Mouse (Mus musculus) T-helper 17 cell (primary cell): ENCODE data around the gene Rad1.

Experiments
- in situ Hi-C, 2 experiments: fragments of 300-600 bp; cut with MboI, MseI; formaldehyde crosslinking; loops; 1 replicate in 1 of 2; 2 replicates in 1 of 2; pipeline ENCODE4 v1.15.1; 2025; ENCODE audit warnings: high pct_unique_total_duplicates in 2 of 2

Gene Rad1

GRCm38 (mm10) chr15:10485484-10486364 lies at the start of gene Rad1, which contains the start of gene Brix1:
Gene Rad1, plus strand, starts transcription at chr15:10486018.
Gene Brix1, minus strand, starts transcription at chr15:10485947.
- in situ Hi-C loops, result loop anchor here (5.0 to 25.0 kb wide), 3 partner anchors 902 to 1502 kb away; partner anchors contain the start of genes Sub1 (in 2 of the 2) and Lmbrd2 (in 1 of the 2)

GRCm38 (mm10) chr15:10436893-10437292 lies 48.9 kb upstream of the Rad1 start:
- in situ Hi-C loops, result no loop called here

DNA sequence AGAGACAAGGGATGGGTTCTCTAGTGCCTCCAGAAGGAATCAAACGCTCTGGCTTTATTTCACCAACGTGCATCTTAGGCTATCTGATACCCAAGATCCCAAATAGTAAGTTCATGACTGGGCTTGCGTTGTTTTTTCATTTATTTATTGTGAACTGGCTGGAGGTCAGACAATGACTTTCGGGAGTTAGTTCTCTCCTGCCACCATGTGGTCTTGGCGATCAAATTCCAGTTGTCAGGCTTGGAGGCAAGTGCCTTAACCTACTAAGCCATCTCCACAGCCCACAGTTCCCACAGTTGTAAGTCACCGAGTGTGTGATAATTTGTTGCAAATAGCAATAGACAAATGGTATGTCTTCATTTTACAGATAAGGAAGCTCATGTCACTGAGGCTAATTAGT lies 45.9 kb upstream of the Rad1 start:
- in situ Hi-C loops, result no loop called here

GRCm38 (mm10) chr15:10441493-10441892 lies 44.3 kb upstream of the Rad1 start:
- in situ Hi-C loops, result no loop called here

DNA sequence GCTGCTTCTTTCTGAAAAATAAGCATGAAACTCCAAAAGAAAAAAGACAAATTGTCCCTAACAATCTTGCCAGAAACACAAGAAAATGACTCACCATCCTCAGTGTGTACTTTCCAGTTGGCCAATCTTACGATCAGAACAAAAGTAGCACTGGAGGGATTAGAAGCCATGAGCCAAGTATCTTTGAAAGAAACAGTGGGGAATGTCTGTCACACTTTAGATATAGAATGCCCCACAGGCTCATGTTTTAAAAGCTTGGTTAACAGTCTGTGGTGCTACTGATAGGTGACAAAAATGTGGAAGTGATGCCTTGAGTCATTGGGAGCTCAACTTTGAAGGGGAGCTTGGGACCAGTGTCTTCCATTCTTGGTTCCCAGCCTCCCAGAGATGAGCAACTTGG lies 43.5 kb upstream of the Rad1 start:
- in situ Hi-C loops, result no loop called here

DNA sequence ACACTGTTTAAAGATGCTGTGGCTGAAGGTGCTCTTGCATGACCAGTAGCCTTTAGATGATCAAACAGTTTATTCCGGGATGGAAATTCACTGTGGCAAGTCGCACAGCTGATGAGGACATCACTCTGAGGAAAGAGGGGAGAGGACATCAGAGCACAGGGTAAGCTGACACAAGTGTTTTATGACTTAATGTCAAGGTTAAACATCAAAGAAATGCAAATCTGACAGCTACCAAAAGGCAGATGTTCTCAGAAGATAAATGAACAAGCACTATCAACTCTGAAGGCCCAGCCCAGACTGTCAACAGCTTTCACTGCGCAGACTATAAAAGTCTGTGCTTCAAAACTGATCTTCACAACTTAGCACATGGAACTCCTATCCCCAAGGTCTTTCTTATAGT lies 38.7 kb upstream of the Rad1 start:
- in situ Hi-C loops, result no loop called here

GRCm38 (mm10) chr15:10460986-10461385 lies 24.8 kb upstream of the Rad1 start:
- in situ Hi-C loops, result no loop called here

GRCm38 (mm10) chr15:10463555-10463954 lies 22.3 kb upstream of the Rad1 start:
- in situ Hi-C loops, result no loop called here

- in situ Hi-C loops, result no loop called here
These were observed 21.1 kb upstream of the Rad1 start for GRCm38 (mm10) chr15:10464678-10465077.

DNA sequence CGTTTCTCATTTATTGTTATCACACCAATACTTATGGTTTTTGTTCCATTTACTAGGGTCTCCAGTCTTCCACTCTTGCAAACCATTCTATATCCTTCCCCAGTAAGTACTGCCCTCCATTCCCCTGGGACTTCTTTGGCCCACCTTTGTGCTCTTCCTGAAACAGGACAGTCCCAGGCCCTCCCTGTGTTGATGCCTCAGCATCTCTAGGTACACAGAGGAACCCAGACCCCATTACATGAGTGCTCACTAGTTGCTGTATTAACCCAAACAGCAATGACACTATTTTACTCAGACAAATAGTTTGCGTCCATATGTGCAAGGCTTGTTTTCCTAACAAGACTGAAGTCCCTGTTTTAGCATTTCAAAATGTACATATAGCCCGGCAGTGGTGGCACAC lies 17.1 kb upstream of the Rad1 start:
- in situ Hi-C loops, result no loop called here

DNA sequence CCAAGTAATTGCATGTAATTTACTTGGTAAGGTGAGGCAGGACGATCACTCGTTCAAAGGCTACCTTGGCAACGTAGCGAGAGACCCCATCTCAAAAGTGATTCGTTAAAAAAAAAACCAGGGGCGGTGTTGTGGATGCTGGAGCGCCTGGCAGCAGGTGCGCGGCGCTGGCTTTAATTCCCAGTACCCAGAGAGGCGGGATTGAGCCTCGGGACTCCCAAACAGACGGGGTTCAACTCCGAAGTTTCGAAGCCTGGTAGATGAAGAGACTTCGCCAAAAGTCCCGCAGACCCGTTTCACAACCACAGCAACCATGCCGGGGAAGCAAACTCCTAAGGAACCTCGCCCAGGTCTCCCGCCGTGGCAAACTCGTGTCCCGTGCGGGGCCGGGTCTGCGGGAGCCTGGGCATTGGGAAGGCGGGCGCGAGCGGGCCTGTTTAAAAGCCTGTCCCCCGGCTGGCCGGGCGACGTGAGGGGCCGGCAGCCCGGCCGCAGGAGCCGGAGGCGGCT lies 16.1 kb upstream of the Rad1 start:
- in situ Hi-C loops, result no loop called here

DNA sequence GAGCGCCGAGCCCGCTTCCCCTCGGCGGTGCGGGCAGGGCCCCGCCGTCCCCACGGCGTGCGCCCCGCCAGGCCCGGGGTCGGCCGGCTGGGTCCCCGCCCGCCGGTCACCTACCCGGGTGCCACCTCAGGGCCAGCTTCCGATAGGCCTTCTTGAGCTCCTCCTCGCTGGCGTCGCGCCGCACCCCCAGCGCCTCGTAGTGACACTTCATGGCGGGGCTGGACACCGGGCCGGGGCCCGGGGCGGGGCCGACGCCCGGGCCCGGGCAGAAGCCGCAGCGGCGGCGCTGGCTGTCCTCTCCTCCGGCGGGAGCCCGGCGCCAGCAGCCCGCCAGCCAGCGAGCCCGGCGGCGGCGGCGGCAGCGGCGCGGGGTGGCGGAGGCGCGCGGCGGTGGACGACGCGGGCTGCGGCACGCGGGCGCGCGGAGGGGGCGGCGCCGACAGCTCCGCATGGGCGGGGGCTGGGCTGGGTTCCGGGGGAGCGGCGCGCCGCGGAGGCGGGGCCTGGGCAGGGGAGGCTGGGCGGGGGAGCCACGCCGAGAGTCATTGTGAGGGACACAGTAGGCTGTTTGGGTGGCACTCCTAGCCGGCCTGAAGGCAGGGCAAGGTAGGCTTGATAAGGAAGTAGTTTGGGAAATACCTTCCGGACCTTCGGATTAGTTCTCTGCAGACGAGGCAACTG lies 15.5 kb upstream of the Rad1 start, which contains the start of gene Dnajc21:
Gene Dnajc21, minus strand, starts transcription at position 366 of the 681 bp plus-strand sequence.
- in situ Hi-C loops, result no loop called here

DNA sequence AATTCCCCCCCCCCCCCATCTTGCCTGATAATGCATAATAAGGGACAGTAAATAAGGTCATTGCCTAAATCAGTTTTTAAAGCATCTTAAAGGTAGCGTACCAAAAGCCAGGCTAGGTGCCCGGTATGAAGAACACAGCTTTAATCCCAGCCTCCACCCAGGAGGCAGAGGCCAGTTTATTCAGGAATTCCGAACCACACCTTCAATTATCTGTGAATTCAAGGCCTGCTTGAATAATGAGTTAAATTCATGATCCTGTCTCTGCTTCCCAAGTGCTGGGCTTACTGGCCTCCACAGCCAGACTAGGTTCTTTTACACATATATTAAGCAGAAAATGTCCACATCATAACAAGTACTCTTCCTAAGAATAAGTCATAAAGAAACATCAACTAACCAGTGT lies 14.9 kb upstream of the Rad1 start:
- in situ Hi-C loops, result no loop called here

DNA sequence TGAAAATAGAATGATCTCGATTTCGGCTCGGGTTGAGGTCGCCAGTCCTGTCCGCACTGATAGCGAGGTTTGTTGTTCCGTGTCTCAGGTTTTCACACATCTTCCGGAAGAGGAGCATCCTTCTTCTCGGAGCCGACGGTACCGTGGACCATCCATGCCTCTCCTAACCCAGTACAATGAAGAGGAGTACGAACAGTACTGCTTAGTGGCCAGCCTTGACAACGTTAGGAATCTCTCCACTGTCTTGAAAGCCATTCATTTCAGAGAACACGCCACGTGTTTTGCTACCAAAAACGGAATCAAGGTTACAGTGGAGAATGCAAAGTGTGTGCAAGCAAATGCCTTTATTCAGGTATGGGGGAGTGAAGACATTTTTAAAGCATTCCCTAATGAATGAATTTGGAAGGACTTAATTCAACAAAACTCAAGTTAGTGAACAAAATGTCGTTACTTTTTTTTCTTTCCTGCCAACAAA lies 584 bp downstream of the Rad1 start:
- in situ Hi-C loops, result loop anchor here (5.0 to 25.0 kb wide), 3 partner anchors 901 to 1501 kb away; partner anchors contain the start of genes Sub1 (in 2 of the 2) and Lmbrd2 (in 1 of the 2)

GRCm38 (mm10) chr15:10487246-10487645 lies 1.4 kb downstream of the Rad1 start:
- in situ Hi-C loops, result loop anchor here (5.0 to 25.0 kb wide), 3 partner anchors 900 to 1500 kb away; partner anchors contain the start of genes Sub1 (in 2 of the 2) and Lmbrd2 (in 1 of the 2)

DNA sequence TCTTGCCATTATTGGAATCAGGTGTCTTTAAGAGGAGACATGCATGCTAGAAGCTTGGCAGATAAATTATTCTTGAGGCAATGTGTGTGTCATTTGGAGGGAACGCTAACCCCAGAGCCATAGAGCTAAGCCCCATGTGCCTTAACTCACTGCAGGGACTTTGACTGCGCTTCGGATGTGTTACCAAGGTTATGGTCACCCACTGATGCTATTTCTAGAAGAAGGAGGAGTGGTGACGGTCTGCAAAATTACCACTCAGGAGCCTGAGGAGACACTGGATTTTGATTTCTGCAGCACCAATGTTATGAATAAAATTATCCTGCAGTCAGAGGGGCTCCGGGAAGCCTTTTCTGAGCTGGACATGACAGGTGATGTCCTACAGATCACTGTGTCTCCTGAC lies 4.3 kb downstream of the Rad1 start:
- in situ Hi-C loops, result loop anchor here (10.0 to 25.0 kb wide), 2 partner anchors 895 to 1497 kb away; partner anchors contain the start of gene Sub1 (in 2 of the 2)

DNA sequence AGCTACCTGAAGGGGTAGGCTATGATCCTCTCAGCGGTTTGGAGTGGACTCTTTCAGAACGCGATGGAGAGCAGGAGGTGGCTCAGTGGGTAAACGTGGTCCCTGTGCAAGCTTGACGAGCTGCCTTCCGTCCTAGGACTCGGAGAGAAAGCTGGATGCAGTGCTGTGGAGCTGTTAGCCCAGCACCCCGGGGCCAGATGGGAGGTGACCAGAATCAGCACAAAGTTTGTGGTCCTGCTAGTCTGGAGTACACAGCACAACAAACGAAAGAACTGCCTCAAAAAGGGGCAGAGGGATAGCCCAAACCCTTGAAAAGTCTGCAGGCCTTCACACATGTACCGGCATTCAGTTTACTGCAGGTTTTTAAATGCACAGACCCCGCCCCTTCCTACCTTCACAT lies 10.1 kb downstream of the Rad1 start:
- in situ Hi-C loops, result loop anchor here (10.0 to 25.0 kb wide), 2 partner anchors 889 to 1491 kb away; partner anchors contain the start of gene Sub1 (in 2 of the 2)

GRCm38 (mm10) chr15:10496696-10497095 lies 10.9 kb downstream of the Rad1 start:
- in situ Hi-C loops, result loop anchor here (10.0 to 25.0 kb wide), 2 partner anchors 888 to 1491 kb away; partner anchors contain the start of gene Sub1 (in 2 of the 2)

GRCm38 (mm10) chr15:10499593-10499992 lies 13.8 kb downstream of the Rad1 start:
- in situ Hi-C loops, result loop anchor here (10.0 to 25.0 kb wide), 2 partner anchors 885 to 1488 kb away; partner anchors contain the start of gene Sub1 (in 2 of the 2)

DNA sequence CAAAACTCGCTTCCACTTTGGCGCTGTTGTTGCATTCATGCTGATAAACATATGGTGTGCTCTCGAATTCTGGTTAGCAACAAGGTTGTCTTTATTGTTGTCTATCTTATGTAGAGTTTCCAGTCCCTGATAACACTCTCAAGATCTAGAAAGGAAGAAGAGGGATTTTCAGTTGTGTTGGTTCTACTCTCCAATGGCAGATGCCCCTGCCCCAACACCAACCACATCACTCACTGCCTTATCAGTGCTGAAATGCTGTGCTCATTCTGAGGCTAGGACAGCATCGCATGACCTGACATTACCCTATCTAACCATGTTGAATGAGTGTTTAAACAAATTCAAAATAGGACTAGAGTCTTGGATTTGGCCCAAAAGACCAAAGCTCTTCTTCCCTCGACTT lies 14.2 kb downstream of the Rad1 start:
- in situ Hi-C loops, result loop anchor here in 1 of 2 experiments (10.0 kb wide), 1 partner anchor 365 kb away; no protein-coding TSS in a partner anchor
